Mouse (Mus musculus): Measurements from ENCODE around the gene 1700125H20Rik. TPM values are rescaled to one million over a fixed set of nuclear protein-coding genes. Genes with fewer than 3 reads are reported as not detected.

Gene 1700125H20Rik
- total RNA-seq, 2 experiments from 2014 or later = not detected

GRCm38 (mm10) chr11:85182617-85183283 lies 12.5 kb downstream of the 1700125H20Rik start:
- DNase-seq (ENCODE audit: low spot score) = peak; percentile 17
- intact Hi-C loops (cut with DNase I) = loop anchor here (2.0 to 10.0 kb wide), 2 partner anchors 152 to 264 kb away; no protein-coding TSS in a partner anchor

DNA sequence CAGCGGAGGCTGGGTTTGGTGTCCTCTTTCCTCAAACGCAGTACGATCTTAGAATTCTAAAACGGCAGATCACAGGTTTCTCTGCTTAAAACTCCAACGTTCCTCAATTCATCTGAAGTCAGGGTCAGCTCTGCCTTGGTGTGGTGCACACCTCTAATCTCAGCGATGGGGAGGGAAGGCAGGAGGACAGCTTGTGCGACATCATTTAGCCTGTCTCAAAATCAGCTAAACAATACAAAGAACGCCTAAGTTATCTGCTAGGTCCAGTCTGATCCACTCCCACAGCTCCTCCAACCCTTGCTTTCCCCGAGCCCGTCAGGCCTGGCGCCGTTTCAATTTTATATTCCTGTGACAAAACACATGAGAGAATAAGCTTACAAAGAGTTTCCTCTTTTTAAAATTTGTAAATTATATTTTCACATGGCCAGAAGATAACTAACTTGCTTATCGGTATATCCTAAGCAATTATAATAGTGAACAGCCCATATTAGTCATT lies 13.1 kb downstream of the 1700125H20Rik start:
- DNase-seq (ENCODE audit: low spot score) = no peak
- intact Hi-C loops (cut with DNase I) = loop anchor here (2.0 to 10.0 kb wide), 2 partner anchors 151 to 265 kb away; no protein-coding TSS in a partner anchor

DNA sequence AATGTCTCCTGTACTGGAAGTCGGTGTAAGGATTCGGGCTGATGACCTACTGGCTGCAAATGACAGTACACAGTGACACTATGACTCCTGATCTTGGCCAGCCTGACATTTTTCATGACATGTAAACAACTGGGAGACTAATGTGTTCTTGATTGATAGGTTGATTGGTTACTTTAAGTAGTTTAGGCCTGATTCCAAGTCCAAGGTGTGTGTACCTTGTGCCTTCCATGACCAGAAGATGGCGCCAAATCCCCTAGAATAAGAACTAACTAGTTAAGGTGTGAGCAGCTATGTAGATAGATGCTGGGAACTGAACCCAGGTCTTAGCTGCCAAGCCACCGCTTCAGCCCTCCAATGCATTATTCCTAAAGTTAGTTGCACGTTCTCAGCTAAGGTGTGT lies 13.9 kb downstream of the 1700125H20Rik start:
- intact Hi-C loops (cut with DNase I) = loop anchor here (10.0 kb wide), 1 partner anchor 151 kb away; no protein-coding TSS in a partner anchor
- DNase-seq (ENCODE audit: low spot score) = no peak

DNA sequence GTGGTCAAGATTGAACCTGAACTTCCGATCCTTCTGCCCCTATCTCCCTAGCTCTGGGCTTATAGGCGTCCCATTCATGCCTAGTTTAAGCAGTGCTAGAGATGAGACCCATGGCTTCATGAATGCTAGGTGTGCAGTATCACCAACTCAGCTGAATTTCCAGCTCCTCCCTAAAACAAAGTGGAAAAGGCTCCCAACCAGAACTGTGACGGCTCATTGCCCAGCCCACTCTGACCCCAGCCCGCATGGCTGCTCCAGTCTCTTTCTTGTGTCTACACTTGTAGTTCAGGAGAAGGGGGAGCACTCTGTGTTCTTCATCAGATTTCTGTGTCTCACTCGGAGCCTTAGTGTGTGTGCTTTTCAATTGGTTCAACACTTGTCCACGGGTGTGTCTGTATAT lies 14.6 kb downstream of the 1700125H20Rik start:
- intact Hi-C loops (cut with DNase I) = loop anchor here (10.0 kb wide), 1 partner anchor 150 kb away; no protein-coding TSS in a partner anchor
- DNase-seq (ENCODE audit: low spot score) = no peak

GRCm38 (mm10) chr11:85189110-85189509 lies 18.9 kb downstream of the 1700125H20Rik start:
- intact Hi-C loops (cut with DNase I) = loop anchor here (10.0 kb wide), 1 partner anchor 146 kb away; no protein-coding TSS in a partner anchor
- DNase-seq (ENCODE audit: low spot score) = no peak

- intact Hi-C loops (cut with DNase I) = no loop called here
- DNase-seq (ENCODE audit: low spot score) = no peak
These were observed 20.5 kb downstream of the 1700125H20Rik start for GRCm38 (mm10) chr11:85190741-85191140.

DNA sequence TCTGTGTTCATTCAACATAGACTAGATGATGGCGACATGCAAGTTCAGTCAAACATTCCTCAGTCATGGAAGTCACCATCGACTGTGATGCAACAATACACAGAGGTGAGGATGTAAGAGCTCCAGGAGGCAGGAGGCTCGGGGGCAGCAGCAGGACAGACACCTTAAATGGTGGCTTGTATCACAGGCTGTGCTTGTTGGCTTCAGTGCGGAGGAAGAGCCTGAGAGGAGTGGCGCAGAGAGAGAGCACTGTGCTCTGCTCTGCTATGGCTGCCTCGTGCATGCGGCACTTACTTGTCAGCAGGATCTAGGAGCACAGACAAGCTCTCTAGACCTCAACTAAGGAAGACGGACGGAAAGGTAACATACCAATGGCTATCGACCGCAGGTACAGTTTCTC lies 24.0 kb downstream of the 1700125H20Rik start:
- intact Hi-C loops (cut with DNase I) = no loop called here
- DNase-seq (ENCODE audit: low spot score) = no peak

GRCm38 (mm10) chr11:85196046-85196445 lies 25.8 kb downstream of the 1700125H20Rik start:
- DNase-seq (ENCODE audit: low spot score) = no peak
- intact Hi-C loops (cut with DNase I) = no loop called here

DNA sequence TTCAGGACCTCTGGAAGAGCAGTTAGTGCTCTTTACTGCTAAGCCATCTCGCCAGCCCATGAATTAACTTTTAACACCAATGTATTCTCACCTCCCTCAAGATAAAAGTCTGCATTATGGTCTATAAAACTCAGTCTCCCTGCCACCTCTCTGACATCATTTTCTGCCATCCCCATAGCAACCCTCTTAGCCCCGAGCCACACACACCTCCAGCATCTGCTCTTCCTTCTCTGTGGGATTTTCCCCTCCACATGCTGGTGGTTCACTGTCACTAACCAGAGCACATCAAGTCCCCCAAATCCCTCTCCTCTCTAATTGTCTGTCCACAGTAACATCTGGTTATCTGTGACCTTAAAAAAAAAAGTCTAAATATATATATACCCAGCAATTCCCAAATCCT lies 28.7 kb downstream of the 1700125H20Rik start:
- DNase-seq (ENCODE audit: low spot score) = no peak
- intact Hi-C loops (cut with DNase I) = no loop called here

- intact Hi-C loops (cut with DNase I) = no loop called here
- DNase-seq (ENCODE audit: low spot score) = no peak
These were observed 36.0 kb downstream of the 1700125H20Rik start for GRCm38 (mm10) chr11:85206231-85206630.

DNA sequence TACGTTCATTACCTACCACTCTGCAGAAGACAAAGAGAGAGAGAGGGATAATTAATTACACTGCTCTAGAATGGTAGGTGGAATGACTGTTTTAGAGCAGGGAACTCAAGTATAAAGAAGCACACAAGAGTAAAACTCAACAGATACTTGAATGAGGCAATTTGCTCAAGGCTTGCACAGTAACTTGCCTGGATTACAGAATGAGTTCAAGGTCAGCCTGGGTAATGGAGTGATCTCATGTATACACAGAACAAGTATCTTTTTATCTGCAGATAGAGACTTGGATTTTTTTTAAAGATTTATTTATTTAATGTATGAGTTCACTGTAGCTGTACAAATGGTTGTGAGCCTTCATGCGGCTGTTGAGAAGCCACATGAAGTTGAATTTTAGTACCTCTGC lies 40.9 kb downstream of the 1700125H20Rik start:
- intact Hi-C loops (cut with DNase I) = no loop called here
- DNase-seq (ENCODE audit: low spot score) = no peak

- intact Hi-C loops (cut with DNase I) = no loop called here
- DNase-seq (ENCODE audit: low spot score) = no peak
These were observed 43.0 kb downstream of the 1700125H20Rik start for GRCm38 (mm10) chr11:85213215-85213614.

GRCm38 (mm10) chr11:85214679-85215078 lies 44.5 kb downstream of the 1700125H20Rik start:
- intact Hi-C loops (cut with DNase I) = no loop called here

GRCm38 (mm10) chr11:85219014-85219413 lies 48.8 kb downstream of the 1700125H20Rik start:
- intact Hi-C loops (cut with DNase I) = no loop called here
- DNase-seq (ENCODE audit: low spot score) = no peak

More at GRCm38 (mm10) chr11:85214679-85215078, 44.5 kb downstream of the 1700125H20Rik start:
- no peak for DNase-seq (ENCODE audit: low spot score)

GRCm38 (mm10) chr11:85222561-85222960 lies 52.4 kb downstream of the 1700125H20Rik start:
- intact Hi-C loops (cut with DNase I) = no loop called here
- no peak for DNase-seq (ENCODE audit: low spot score)

DNA sequence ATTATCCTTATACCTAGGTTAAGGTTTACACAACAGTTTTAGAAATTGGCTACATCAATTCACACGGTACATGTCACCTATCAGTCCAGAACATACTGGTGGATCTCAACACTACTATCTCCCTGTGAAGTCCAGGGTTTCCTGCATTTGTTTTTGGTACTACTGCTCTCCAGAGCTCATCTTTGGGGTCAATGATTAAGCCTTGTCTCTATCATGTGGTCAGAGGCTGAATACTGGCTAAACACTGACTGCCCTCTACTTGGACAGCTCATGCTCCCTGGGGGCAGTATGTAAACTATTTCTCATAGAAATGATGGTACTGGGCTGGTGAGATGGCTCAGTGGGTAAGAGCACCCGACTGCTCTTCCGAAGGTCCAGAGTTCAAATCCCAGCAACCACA lies 53.0 kb downstream of the 1700125H20Rik start:
- no peak for DNase-seq (ENCODE audit: low spot score)
- intact Hi-C loops (cut with DNase I) = no loop called here

Other genes starting within 250 kb of the 1700125H20Rik start
- 10 to 100 TPM; 32.8 to 47.4 TPM for gene Car4, start 212.6 kb upstream of the 1700125H20Rik start, total RNA-seq (2021)
- 10 to 100 TPM; 21.0 to 22.8 TPM for gene Usp32, start 30.2 kb upstream of the 1700125H20Rik start, total RNA-seq (2021)
- gene Appbp2, start 64.7 kb downstream of the 1700125H20Rik start, total RNA-seq (2021) = 10 to 100 TPM; 15.2 to 17.5 TPM
- 10 to 100 TPM in 1 of 2 experiments, 1 to 10 TPM in 1; 9.7 to 10.2 TPM for gene Ppm1d, start 140.8 kb downstream of the 1700125H20Rik start, total RNA-seq (2021)
- 10 to 100 TPM; 31.1 to 43.7 TPM for gene Bcas3, start 182.8 kb downstream of the 1700125H20Rik start, total RNA-seq (2021)